In genomic region chr2:93461869-93462714, GRCm38 (mm10) we compare ENCODE assay signal across 8 mouse cellular contexts. TPM values are rescaled to one million over a fixed set of nuclear protein-coding genes. Genes with fewer than 3 reads are reported as not detected.
DNase-seq lines count a peak whose midpoint lies in the region; ATAC-seq and TF ChIP-seq lines count a peak whose summit lies in the region.

No protein-coding gene starts in this region.

- peak; percentile 99 for DNase-seq in gastrocnemius, adult 2 months
- peak; percentile 72 to 75 for DNase-seq in left cerebral cortex, adult 18-20 months (ENCODE audit: low spot score in 2 of 2)
- DNase-seq in retina, postnatal 7 days (ENCODE audit: low read depth, low spot score), result peak; percentile 85
- peak; percentile 97 to 98 for DNase-seq in urinary bladder, adult 18-20 months (ENCODE audit: low spot score in 2 of 2)

- peaks cover 6% of the 10 kb centered on the region for H3K27me3 ChIP-seq in hindbrain, embryonic 16.5 days (replicated peaks; ENCODE audit: control insufficient read depth, insufficient read depth, low read length)

- no peaks in the 10 kb centered on the region for H3K9me3 ChIP-seq in hindbrain, embryonic 16.5 days (ENCODE audit: control insufficient read depth, low read length)

- intact Hi-C loops in gastrocnemius, adult 2 months (cut with DNase I), result no loop called here

- no peak for TF ChIP-seq CTCF in gastrocnemius, adult 2 months (IDR thresholded peaks at IDR 0.05)

- peaks cover 11% of the 10 kb centered on the region; the same call in 1 of the 2 replicates for H3K79me2 ChIP-seq in macrophage (ENCODE audit: inconsistent target)

- peak overlapping the region; percentile 60 for H3K4me2 ChIP-seq in hindbrain, embryonic 16.5 days (ENCODE audit: low read length)

- ATAC-seq in activated CD4-positive, CD25-positive, alpha-beta regulatory T cell, adult 4 months, result peak; percentile 60
- ATAC-seq in common myeloid progenitor, adult 5-6 weeks (replicated peaks; ENCODE audit: low read depth, poor library complexity, severe bottlenecking), result peak; percentile 76
- peak; percentile 91 for ATAC-seq in hindbrain, embryonic 16.5 days

- peak overlapping the region; percentile 42 for H3K9ac ChIP-seq in hindbrain, embryonic 16.5 days (ENCODE audit: low read depth, low read length)

- H3K27ac ChIP-seq in gastrocnemius, adult 2 months, result peak overlapping the region; percentile 84
- H3K27ac ChIP-seq in hindbrain, embryonic 16.5 days (ENCODE audit: low read depth, low read length), result no peak overlapping the region
- peak overlapping the region; percentile 77 for H3K27ac ChIP-seq in macrophage

- peaks cover 18% of the 10 kb centered on the region for H3K4me1 ChIP-seq in hindbrain, embryonic 16.5 days (ENCODE audit: control insufficient read depth, insufficient read depth, low read depth, low read length)

- no peaks in the 10 kb centered on the region for H3K36me3 ChIP-seq in hindbrain, embryonic 16.5 days (ENCODE audit: control insufficient read depth, insufficient read depth, low read length)
- H3K36me3 ChIP-seq in macrophage (ENCODE audit: inconsistent target), result no peaks in the 10 kb centered on the region

- peak overlapping the region; percentile 79 for H3K4me3 ChIP-seq in gastrocnemius, adult 2 months
- H3K4me3 ChIP-seq in hindbrain, embryonic 16.5 days (ENCODE audit: low read length), result peak overlapping the region; percentile 37
- peak overlapping the region; percentile 77 for H3K4me3 ChIP-seq in macrophage (ENCODE audit: inconsistent target)

- 2% methylated on average over 41 of the region's 41 CpGs for WGBS in hindbrain, embryonic 16.5 days
- 2% methylated on average over 41 of the region's 41 CpGs for WGBS in macrophage (ENCODE audit: missing documents)

RNA-seq across cellular contexts. Expression of gene Cd82, which starts 0.8 kb away (rescaled TPM):
- 100 to 1,000 TPM; 408 to 719 TPM for polyA plus RNA-seq in activated CD4-positive, CD25-positive, alpha-beta regulatory T cell, adult 4 months (2017; shearing (Covaris generic))
- 42.9 and 43.7 TPM in 2 replicates for total RNA-seq in common myeloid progenitor, adult 5-6 weeks (2017)
- total RNA-seq in gastrocnemius, adult 2 months (2021), result 10 to 100 TPM in 1 of 2 experiments, 1 to 10 TPM in 1; 6.6 to 17.8 TPM
- polyA plus RNA-seq in hindbrain, embryonic 16.5 days (2015; fragmentation: Nextera tagmentation; extraction: Ambion mirVana), result 24.5 and 26.8 TPM in 2 replicates
- 10 to 100 TPM; 12.8 to 15.4 TPM for total RNA-seq in left cerebral cortex, adult 18-20 months (2021)
- 10 to 100 TPM; 17.5 to 85.2 (median 33.5) TPM for total RNA-seq in macrophage (2018; cell fraction: chromatin; rRNA removed)
- 10 to 100 TPM; 45.0 to 89.8 (median 53.7) TPM for total RNA-seq in macrophage (2018; cell fraction: cytosol; rRNA removed)
- 10 to 100 TPM; 34.8 to 92.5 (median 66.7) TPM for total RNA-seq in macrophage (2018; cell fraction: nucleus; rRNA removed)
- polyA plus RNA-seq in macrophage (2018), result 30.5 to 60.9 TPM (median 48.2 TPM) in 3 replicates
